Mouse (Mus musculus) forebrain, postnatal 0 days (tissue): ENCODE measurements around the gene Vmn2r1. TPM values are rescaled to one million over a fixed set of nuclear protein-coding genes. Genes with fewer than 3 reads are reported as not detected.
A peak's percentile ranks its signal among the peaks of the same experiment; 100 is the strongest.

Source experiments
- ATAC-seq: fragments of 200-750 bp; cut with Nextera tagmentation; 2 replicates; pipeline ENCODE4 v1.8.0; 2017; ENCODE audit warnings: mild to moderate bottlenecking, moderate library complexity
- DNase-seq: peaks from one replicate; pipeline ENCODE4 v3.0.0-alpha.2; 2015
- H3K27ac ChIP-seq: fragments of 300-500 bp; sonication (generic); 2 replicates; pipeline ENCODE4 v1.5.1; 2014; ENCODE audit warnings: low read depth, mild to moderate bottlenecking, antibody characterized with exemption, low read length, moderate library complexity, mixed read lengths
- H3K27me3 ChIP-seq: fragments of 300-500 bp; sonication (generic); 2 replicates; pipeline ENCODE4 v1.6.1; 2014; ENCODE audit warnings: mild to moderate bottlenecking, low read length, mixed read lengths; ENCODE audit not compliant: insufficient read depth
- H3K36me3 ChIP-seq: fragments of 300-500 bp; sonication (generic); 2 replicates; pipeline ENCODE4 v1.6.1; 2014; ENCODE audit warnings: mild to moderate bottlenecking, moderate library complexity; ENCODE audit not compliant: insufficient read depth
- H3K4me1 ChIP-seq: fragments of 300-500 bp; sonication (generic); 2 replicates; pipeline ENCODE4 v1.6.1; 2014; ENCODE audit warnings: antibody characterized with exemption; ENCODE audit not compliant: insufficient read depth
- H3K4me2 ChIP-seq: fragments of 300-500 bp; sonication (generic); 2 replicates; pipeline ENCODE4 v1.6.1; 2014; ENCODE audit warnings: low read depth, mild to moderate bottlenecking, moderate library complexity
- H3K4me3 ChIP-seq: fragments of 300-500 bp; sonication (generic); 2 replicates; pipeline ENCODE4 v1.5.1; 2014; ENCODE audit warnings: low read depth, low read length, mixed read lengths
- H3K9ac ChIP-seq: fragments of 300-500 bp; sonication (generic); 2 replicates; pipeline ENCODE4 v1.6.1; 2014; ENCODE audit warnings: mild to moderate bottlenecking
- H3K9me3 ChIP-seq: fragments of 300-500 bp; sonication (generic); 2 replicates; pipeline ENCODE4 v1.6.1; 2016; ENCODE audit warnings: low read length
- CTCF ChIP-seq: sonication (generic); IDR thresholded peaks from 2 replicates; pipeline ENCODE4 v1.5.1; 2016; ENCODE audit warnings: antibody characterized with exemption, control low read depth, low read depth
- WGBS: fragments of 180-500 bp; shearing (Covaris S2); extraction: QIAGEN DNeasy Blood & Tissue Kit; methylation state at CpG from one replicate; pipeline ENCODE4 v1.1.7; 2014; 5-methylcytosine and 5-hydroxymethylcytosine counted together
- polyA plus RNA-seq: library from polyadenylated mRNA; unstranded; fragments of >200 nt; fragmentation: Nextera tagmentation; extraction: Ambion mirVana; gene quantifications from 2 replicates; pipeline ENCODE4 v1.2.1, GENCODE M21; 2015
- total RNA-seq: library from RNA; depleted of rRNA; stranded (reverse); fragments of >200 nt; gene quantifications from 2 replicates; pipeline ENCODE4 v1.2.3, GENCODE M21; 2014; rRNA removed

Vmn2r1 gene
- total RNA-seq, result 1.1 TPM in 2 replicates
- 0.15 and 0.30 TPM in 2 replicates for polyA plus RNA-seq

GRCm38 (mm10) chr3:64081247-64081646 lies at the start of gene Vmn2r1:
TSS of gene Vmn2r1 (plus strand) at chr3:64081547.
- H3K27ac ChIP-seq, result no peak within 1 kb of the TSS
- no peaks in the 10 kb centered on the region for H3K36me3 ChIP-seq
- H3K27me3 ChIP-seq, result no peaks in the 10 kb centered on the region
- TF ChIP-seq CTCF, result no peak
- no peak within 1 kb of the TSS for H3K9ac ChIP-seq
- DNase-seq (no peak), ATAC-seq (no peak)
- no peaks in the 10 kb centered on the region for H3K4me1 ChIP-seq
- no peak within 1 kb of the TSS for H3K4me2 ChIP-seq
- no peak within 1 kb of the TSS for H3K4me3 ChIP-seq
- no peaks in the 10 kb centered on the region for H3K9me3 ChIP-seq
- 90% methylated on average over 4 of the region's 4 CpGs for WGBS

GRCm38 (mm10) chr3:64038136-64038841 lies 43.1 kb upstream of the Vmn2r1 start:
- no peaks in the 10 kb centered on the region for H3K9me3 ChIP-seq
- WGBS, result 74% methylated on average over 7 of the region's 7 CpGs
- TF ChIP-seq CTCF, result no peak
- H3K36me3 ChIP-seq, result no peaks in the 10 kb centered on the region
- DNase-seq, result no peak
- no peaks in the 10 kb centered on the region for H3K4me1 ChIP-seq
- H3K27ac ChIP-seq, result no peak overlapping the region
- H3K4me2 ChIP-seq, result no peak overlapping the region
- no peak overlapping the region for H3K4me3 ChIP-seq
- H3K27me3 ChIP-seq, result no peaks in the 10 kb centered on the region
- no peak overlapping the region for H3K9ac ChIP-seq
- no peak for ATAC-seq

- no peak overlapping the region for H3K27ac ChIP-seq
- H3K9ac ChIP-seq, result no peak overlapping the region
- 7% methylated on average over 25 of the region's 25 CpGs for WGBS
Measured at GRCm38 (mm10) chr3:64039818-64040784, 41.2 kb upstream of the Vmn2r1 start.

GRCm38 (mm10) chr3:64112707-64113106 lies 31.4 kb downstream of the Vmn2r1 start:
- no peak overlapping the region for H3K27ac ChIP-seq
- H3K4me1 ChIP-seq, result no peaks in the 10 kb centered on the region
- no peak for TF ChIP-seq CTCF
- H3K9ac ChIP-seq, result no peak overlapping the region
- no peaks in the 10 kb centered on the region for H3K36me3 ChIP-seq
- DNase-seq (no peak), ATAC-seq (no peak)
- H3K4me2 ChIP-seq, result no peak overlapping the region
- H3K27me3 ChIP-seq, result no peaks in the 10 kb centered on the region
- H3K9me3 ChIP-seq, result no peaks in the 10 kb centered on the region
- 46% methylated on average over 1 of the region's 1 CpGs for WGBS
- H3K4me3 ChIP-seq, result no peak overlapping the region

More at GRCm38 (mm10) chr3:64039818-64040784, 41.2 kb upstream of the Vmn2r1 start:
- peak; percentile 88 for TF ChIP-seq CTCF
- ATAC-seq (peak; percentile 86), DNase-seq (peak; percentile 89)
- Histone ChIP-seq H3K4me2 (peak overlapping the region; percentile 54), H3K9me3 (no peaks in the 10 kb centered on the region), H3K4me1 (no peaks in the 10 kb centered on the region), H3K27me3 (no peaks in the 10 kb centered on the region), H3K36me3 (no peaks in the 10 kb centered on the region), H3K4me3 (peak overlapping the region; percentile 24)

- Histone ChIP-seq H3K27ac (no peak overlapping the region), H3K4me3 (no peak overlapping the region)
- WGBS, result 55% methylated on average over 11 of the region's 11 CpGs
Measured at GRCm38 (mm10) chr3:64113352-64114046, 32.2 kb downstream of the Vmn2r1 start.

GRCm38 (mm10) chr3:64141878-64142508 lies 60.6 kb downstream of the Vmn2r1 start, which contains the start of gene Vmn2r2:
TSS of gene Vmn2r2 (minus strand) at chr3:64141928.
- Histone ChIP-seq H3K4me3 (no peak within 1 kb of the TSS), H3K27me3 (no peaks in the 10 kb centered on the region), H3K36me3 (no peaks in the 10 kb centered on the region), H3K27ac (no peak within 1 kb of the TSS), H3K9me3 (no peaks in the 10 kb centered on the region), H3K4me1 (no peaks in the 10 kb centered on the region), H3K4me2 (no peak within 1 kb of the TSS), H3K9ac (no peak within 1 kb of the TSS)
- TF ChIP-seq CTCF, result no peak
- DNase-seq, result peak; percentile 5
- 71% methylated on average over 2 of the region's 2 CpGs for WGBS
- peak; percentile 76 for ATAC-seq

More at GRCm38 (mm10) chr3:64113352-64114046, 32.2 kb downstream of the Vmn2r1 start:
- Histone ChIP-seq H3K9me3 (no peaks in the 10 kb centered on the region), H3K4me2 (no peak overlapping the region), H3K4me1 (no peaks in the 10 kb centered on the region), H3K36me3 (no peaks in the 10 kb centered on the region), H3K27me3 (no peaks in the 10 kb centered on the region), H3K9ac (no peak overlapping the region)
- no peak for ATAC-seq
- no peak for TF ChIP-seq CTCF
- DNase-seq, result no peak

Other genes starting within 250 kb of the Vmn2r1 start
- gene Plch1, start 182.1 kb upstream of the Vmn2r1 start, total RNA-seq, result 6.5 and 14.4 TPM in 2 replicates
- 1.6 and 3.5 TPM in 2 replicates for gene Plch1, start 182.1 kb upstream of the Vmn2r1 start, polyA plus RNA-seq
- gene E130311K13Rik, start 152.1 kb upstream of the Vmn2r1 start, total RNA-seq, result 15.0 and 20.6 TPM in 2 replicates
- gene E130311K13Rik, start 152.1 kb upstream of the Vmn2r1 start, polyA plus RNA-seq, result 9.7 and 14.3 TPM in 2 replicates
- gene Slc33a1, start 116.8 kb upstream of the Vmn2r1 start, total RNA-seq, result 39.9 and 43.4 TPM in 2 replicates
- 11.1 and 15.0 TPM in 2 replicates for gene Slc33a1, start 116.8 kb upstream of the Vmn2r1 start, polyA plus RNA-seq
- 47.7 and 61.9 TPM in 2 replicates for gene Gmps, start 105.4 kb upstream of the Vmn2r1 start, total RNA-seq
- 31.3 and 42.3 TPM in 2 replicates for gene Gmps, start 105.4 kb upstream of the Vmn2r1 start, polyA plus RNA-seq
- gene Vmn2r2, start 60.4 kb downstream of the Vmn2r1 start, total RNA-seq, result not detected in 2 replicates
- 0.11 TPM in 1 of 2 replicates, not detected in the other for gene Vmn2r2, start 60.4 kb downstream of the Vmn2r1 start, polyA plus RNA-seq
- 0.15 TPM in 1 of 2 replicates, not detected in the other for gene Vmn2r3, start 208.2 kb downstream of the Vmn2r1 start, total RNA-seq
- gene Vmn2r3, start 208.2 kb downstream of the Vmn2r1 start, polyA plus RNA-seq, result not detected in 2 replicates